Mouse (Mus musculus) left cerebral cortex, postnatal 10 days (tissue): ENCODE measurements at regions not wholly inside any gene's neighbourhood (a gene's known extent, or its start where the extent isn't known, plus 50 kb on each side); places are given as distances from the start of the nearest gene placed in this dataset.
A peak's percentile ranks its signal among the peaks of the same experiment; 100 is the strongest.

ENCODE experiments used
- DNase-seq, 2 experiments: peaks; one replicate each; pipeline ENCODE4 v3.0.0; 2021 to 2022; ENCODE audit warnings: low spot score in 2 of 2, mixed read lengths in 1 of 2; ENCODE audit errors: extremely low spot score in 1 of 2
- intact Hi-C: fragments of 180-260 bp; cut with DNase I; formaldehyde crosslinking; loops from one replicate; pipeline ENCODE4 v1.15.1; 2025

- no peak for DNase-seq
- intact Hi-C loops, result no loop called here
Observed at GRCm38 (mm10) chr15:39998063-39998462, 136.1 kb upstream of the 9330182O14Rik start.

DNA sequence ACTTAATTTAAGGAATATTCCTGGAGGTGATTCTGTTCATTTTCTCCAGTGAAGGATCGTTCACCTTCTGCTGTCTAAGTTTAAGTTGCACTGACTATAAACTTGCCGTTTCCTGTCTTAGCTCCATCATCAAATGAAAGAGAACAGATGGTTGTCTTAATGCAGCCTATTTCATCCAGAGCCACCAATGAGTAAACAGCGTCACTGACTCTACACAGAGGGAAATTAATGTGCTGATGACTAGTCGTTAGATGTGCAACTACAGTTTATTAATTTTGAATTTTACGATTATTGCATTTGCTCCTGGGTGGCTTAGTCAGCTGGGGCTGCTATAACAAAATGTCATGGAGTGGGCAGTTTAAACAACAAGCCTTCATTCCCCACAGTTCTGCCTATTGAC lies 134.1 kb upstream of the 9330182O14Rik start:
- no peak for DNase-seq
- intact Hi-C loops, result no loop called here

GRCm38 (mm10) chr15:40005096-40005495 lies 129.1 kb upstream of the 9330182O14Rik start:
- intact Hi-C loops, result no loop called here
- no peak for DNase-seq

- intact Hi-C loops, result no loop called here
- no peak for DNase-seq
Observed at GRCm38 (mm10) chr15:40007844-40008243, 126.3 kb upstream of the 9330182O14Rik start.

DNA sequence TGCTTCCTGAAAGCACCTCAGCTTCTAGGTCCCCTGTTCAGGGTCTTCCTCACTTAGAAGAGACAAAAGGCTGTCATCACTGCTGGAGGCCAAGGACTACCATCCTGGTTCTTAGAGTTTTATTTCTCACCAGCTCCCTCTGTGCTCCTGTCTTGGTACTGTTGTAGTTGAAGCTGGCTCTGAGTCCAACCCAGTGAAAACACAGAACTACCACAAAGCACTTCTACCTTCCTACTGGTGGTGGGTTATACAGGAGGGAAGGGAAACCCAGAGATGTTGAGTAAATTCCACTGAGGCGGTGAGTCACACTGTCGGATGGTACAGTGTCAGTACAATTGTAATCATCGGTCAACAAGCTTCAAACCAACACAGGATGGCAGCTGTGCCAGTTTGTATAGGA lies 120.3 kb upstream of the 9330182O14Rik start:
- intact Hi-C loops, result no loop called here
- DNase-seq, result no peak

GRCm38 (mm10) chr15:40017019-40017418 lies 117.1 kb upstream of the 9330182O14Rik start:
- DNase-seq, result no peak
- intact Hi-C loops, result no loop called here

DNA sequence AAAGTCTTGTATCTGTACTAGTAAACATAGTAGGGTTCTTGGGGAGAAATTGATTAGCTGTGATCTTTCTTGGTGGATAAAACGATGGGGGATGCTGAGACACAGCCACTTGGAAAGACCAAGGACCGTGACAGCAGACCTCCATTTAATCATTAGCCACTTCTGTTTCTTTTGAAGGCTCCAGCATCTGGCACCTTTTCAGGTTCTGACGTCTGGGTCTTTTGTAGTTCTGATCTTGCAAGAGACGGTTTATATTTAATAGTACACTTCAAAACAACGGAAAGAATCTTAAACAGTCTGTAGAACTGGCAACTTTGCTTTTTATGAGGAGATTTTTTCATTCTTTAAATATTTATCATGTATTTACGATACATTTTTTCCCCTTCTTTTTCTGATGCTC lies 116.6 kb upstream of the 9330182O14Rik start:
- intact Hi-C loops, result no loop called here
- no peak for DNase-seq

DNA sequence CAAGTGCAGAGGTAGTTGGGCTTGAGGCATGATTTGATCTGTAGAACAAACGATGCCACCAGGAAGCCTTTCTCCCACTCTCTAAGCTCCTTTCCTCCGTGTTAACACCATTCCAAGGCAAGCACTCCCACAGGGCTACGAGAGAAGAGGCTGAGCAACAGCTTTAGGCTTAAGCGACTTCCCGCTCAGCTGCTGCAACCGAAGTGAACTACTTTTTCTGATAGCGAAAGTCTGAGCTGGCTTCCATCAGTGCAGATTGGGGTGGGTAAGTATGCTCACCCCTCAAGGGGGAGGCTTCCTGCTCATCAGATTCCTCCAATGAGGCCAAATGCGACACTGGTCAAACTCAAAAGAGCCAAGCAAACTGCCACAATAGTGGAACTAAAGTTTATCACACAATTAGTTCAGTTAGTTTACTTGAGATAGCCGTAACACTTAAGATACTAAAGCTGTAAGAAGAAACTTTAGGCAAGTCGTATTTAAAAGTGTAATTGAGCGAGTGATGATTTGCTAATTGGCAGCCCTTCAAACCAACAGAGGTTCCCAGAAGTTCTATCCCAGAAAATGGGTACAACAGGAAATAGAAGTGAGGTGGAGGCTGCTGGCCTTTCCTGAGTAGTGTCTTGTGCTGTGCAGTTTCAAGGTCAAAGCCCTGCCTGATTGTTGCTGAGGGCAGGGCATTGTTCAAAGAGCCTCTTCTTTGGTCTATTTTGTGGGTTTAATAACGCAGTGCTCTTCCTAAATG lies 115.9 kb upstream of the 9330182O14Rik start:
- intact Hi-C loops, result no loop called here
- no peak for DNase-seq

- no peak for DNase-seq
Observed at GRCm38 (mm10) chr15:40018792-40019151, 115.4 kb upstream of the 9330182O14Rik start.

DNA sequence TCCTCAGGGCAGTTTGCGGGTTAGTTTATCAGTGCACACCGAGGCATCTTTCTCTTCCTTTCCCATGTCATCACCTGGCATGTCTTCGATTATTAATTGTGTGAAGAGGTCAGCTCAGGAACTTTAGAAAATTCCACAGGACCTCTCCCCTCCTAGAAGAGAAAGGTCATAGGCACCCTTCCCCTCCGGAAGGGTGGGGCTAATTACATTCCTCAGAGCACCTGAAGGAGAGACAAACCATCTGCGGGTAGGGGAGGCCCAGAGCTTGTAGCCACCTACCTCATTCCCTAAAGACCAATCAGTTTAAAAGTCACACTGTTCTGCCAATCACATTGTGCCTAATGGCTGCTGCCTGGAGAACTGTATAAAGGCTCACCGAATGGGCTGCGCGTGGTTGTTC lies 114.9 kb upstream of the 9330182O14Rik start:
- intact Hi-C loops, result no loop called here
- DNase-seq, result no peak

More at GRCm38 (mm10) chr15:40018792-40019151, 115.4 kb upstream of the 9330182O14Rik start:
- intact Hi-C loops, result no loop called here

GRCm38 (mm10) chr15:40020097-40020496 lies 114.1 kb upstream of the 9330182O14Rik start:
- intact Hi-C loops, result no loop called here
- no peak for DNase-seq

- intact Hi-C loops, result no loop called here
- no peak for DNase-seq
Observed at GRCm38 (mm10) chr15:40020646-40021045, 113.5 kb upstream of the 9330182O14Rik start.

- DNase-seq, result no peak
- intact Hi-C loops, result no loop called here
Observed at GRCm38 (mm10) chr15:40023195-40023594, 111.0 kb upstream of the 9330182O14Rik start.

GRCm38 (mm10) chr15:40032088-40032487 lies 102.1 kb upstream of the 9330182O14Rik start:
- intact Hi-C loops, result no loop called here

DNA sequence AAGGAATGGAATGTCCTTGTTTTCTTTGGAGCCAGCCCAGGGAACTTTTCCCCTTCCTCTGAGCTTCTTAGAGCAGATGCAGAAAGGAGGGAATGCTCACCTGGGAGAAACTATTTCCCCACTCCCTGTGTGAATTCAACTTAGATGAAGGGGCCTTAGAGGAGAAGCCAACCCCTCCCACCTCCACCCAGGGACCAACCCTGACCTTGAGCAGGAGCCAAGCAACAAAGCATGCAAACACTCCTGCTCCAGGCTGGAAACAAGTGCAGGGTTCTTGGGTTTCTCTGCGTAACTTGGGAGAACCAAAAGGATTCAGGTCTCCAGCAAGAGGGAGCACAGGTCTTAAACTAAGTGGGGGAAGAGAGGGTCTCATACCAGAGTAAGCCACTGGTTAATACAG lies 98.0 kb upstream of the 9330182O14Rik start:
- no peak for DNase-seq

More at GRCm38 (mm10) chr15:40032088-40032487, 102.1 kb upstream of the 9330182O14Rik start:
- no peak for DNase-seq

GRCm38 (mm10) chr15:40037266-40037665 lies 96.9 kb upstream of the 9330182O14Rik start:
- peak in 1 of 2 experiments; percentile 39 for DNase-seq
- intact Hi-C loops, result no loop called here

More for the DNA sequence above, 98.0 kb upstream of the 9330182O14Rik start:
- intact Hi-C loops, result no loop called here

DNA sequence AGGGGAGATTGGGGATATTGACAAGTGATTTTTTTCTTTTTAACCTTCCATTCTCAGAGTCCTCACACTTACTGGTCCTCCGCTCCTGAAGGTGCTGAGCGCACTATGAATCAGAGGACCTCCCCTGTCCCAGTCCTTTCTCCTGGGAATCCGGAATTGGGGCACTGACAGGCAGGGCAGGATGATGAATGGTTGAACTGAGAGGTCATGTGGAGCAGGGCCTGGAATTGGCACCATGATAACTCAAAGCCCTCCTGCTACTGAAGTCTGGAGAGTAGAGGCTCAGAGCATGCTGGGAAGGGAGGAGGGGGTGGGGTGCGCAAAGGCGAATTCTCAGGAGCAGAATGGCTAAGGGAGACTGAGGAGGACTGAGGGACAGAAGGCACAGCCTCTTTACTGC lies 87.9 kb upstream of the 9330182O14Rik start:
- intact Hi-C loops, result no loop called here
- no peak for DNase-seq

- DNase-seq, result no peak
- intact Hi-C loops, result no loop called here
Observed at GRCm38 (mm10) chr15:40047100-40047499, 87.1 kb upstream of the 9330182O14Rik start.

DNA sequence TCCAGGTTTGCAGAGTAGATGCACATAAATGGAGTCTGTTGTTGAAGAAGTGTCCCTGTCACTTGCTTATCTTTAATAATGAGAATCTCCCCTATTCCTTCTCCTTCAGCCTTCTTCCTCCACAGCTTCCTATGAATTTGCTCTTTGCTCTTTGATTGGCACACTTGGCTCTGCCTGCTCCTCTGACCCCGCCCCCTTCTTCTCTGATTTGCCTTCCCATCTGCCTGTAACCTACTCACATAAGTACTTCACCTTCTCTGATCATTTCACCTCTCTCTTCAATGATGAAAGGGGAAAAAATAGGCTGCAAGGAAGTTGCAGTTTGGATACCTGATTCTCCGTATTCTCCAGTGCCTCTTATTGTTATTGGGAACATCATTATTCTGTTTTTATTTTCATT lies 66.1 kb upstream of the 9330182O14Rik start:
- DNase-seq, result no peak
- intact Hi-C loops, result no loop called here

- intact Hi-C loops, result no loop called here
- DNase-seq, result peak in 1 of 2 experiments; percentile 25
Observed at GRCm38 (mm10) chr15:40075334-40075893, 58.8 kb upstream of the 9330182O14Rik start.

GRCm38 (mm10) chr15:40079872-40080271 lies 54.3 kb upstream of the 9330182O14Rik start:
- DNase-seq, result no peak
- intact Hi-C loops, result no loop called here
